Mouse (Mus musculus): ENCODE measurements at regions not wholly inside any gene's neighbourhood (a gene's known extent, or its start where the extent isn't known, plus 50 kb on each side); places are given as distances from the start of the nearest gene placed in this dataset.
"Not testable (repeated sequence)": the region's sequence is repeated elsewhere in the genome, so short reads cannot be mapped to it uniquely, and the experiment has no call there.

DNA sequence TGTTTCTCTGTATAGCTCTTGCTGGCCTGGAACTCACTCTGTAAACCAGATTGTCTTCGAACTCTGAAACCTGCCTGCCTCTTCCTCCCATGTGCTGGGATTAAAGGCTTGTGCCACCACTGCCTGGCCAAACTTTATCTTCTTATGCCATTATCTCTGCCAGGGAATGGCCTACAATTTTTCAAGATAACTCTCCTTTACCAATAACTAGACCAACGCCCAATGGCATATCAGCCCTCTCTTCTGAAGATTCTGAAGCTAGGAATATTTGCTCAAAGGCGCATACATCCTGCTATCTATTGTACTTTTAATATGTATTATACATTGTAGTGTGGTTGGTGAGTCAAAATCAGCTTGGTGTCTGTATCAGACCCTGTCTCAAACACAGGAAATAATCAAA is 235.4 kb upstream of the Cts3 start:
- 92% methylated on average over 3 of the region's 3 CpGs for WGBS
- not testable (repeated sequence) for H3K4me1 ChIP-seq (ENCODE audit: control insufficient read depth, insufficient read depth, low read length); H3K4me3 ChIP-seq (ENCODE audit: insufficient read depth, low read depth, low read length); H3K27ac ChIP-seq (ENCODE audit: insufficient read depth, low read depth, low read length)

DNA sequence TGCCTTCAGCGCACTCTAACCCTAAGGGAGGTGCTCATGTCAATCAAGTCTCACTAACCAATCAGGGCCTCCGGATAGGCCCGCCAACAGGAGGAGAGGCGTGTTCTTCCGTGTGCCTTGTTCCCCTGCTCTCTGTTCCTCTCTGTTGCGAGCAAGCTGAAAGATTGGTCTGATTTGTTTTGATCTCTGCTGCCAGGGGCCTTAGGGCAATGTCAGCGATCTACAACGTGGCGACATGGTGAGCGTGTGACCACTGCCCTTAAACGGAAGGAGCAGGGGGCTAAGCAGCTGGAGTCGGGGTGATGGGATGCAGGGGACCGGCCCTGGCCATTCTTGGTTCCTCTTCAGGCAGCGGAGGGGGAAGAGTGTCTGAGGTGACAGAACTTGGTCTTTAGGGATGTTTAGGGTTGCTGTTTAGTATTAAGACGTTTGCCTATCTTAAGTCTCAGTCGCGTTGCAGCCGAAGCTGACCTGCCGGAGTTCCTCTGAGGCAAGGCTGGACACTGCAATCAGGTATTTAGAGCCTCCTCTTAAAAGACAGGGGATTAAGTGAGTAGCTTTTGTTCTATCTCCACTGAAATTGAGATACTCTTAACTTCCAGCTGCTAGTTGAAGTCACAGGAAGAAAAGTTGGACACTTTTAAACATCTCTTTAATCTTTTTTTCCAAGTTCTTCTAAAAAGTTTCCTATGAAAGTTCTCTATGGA is 234.4 kb upstream of the Cts3 start:
- H3K4me1 ChIP-seq (ENCODE audit: control insufficient read depth, insufficient read depth, low read length); H3K27ac ChIP-seq (ENCODE audit: insufficient read depth, low read depth, low read length): not testable (repeated sequence)
- H3K4me3 ChIP-seq (ENCODE audit: insufficient read depth, low read depth, low read length) = peak overlapping the region; percentile 57
- 2% methylated on average over 19 of the region's 19 CpGs for WGBS

- 24% methylated on average over 5 of the region's 5 CpGs for WGBS
- H3K4me1 ChIP-seq (ENCODE audit: control insufficient read depth, insufficient read depth, low read length); H3K27ac ChIP-seq (ENCODE audit: insufficient read depth, low read depth, low read length): not testable (repeated sequence)
- peak overlapping the region; percentile 57 for H3K4me3 ChIP-seq (ENCODE audit: insufficient read depth, low read depth, low read length)
Observed at GRCm38 (mm10) chr13:61803763-61804162, 233.8 kb upstream of the Cts3 start.

- 89% methylated on average over 1 of the region's 1 CpGs for WGBS
- H3K4me3 ChIP-seq (ENCODE audit: insufficient read depth, low read depth, low read length); H3K4me1 ChIP-seq (ENCODE audit: control insufficient read depth, insufficient read depth, low read length); H3K27ac ChIP-seq (ENCODE audit: insufficient read depth, low read depth, low read length): not testable (repeated sequence)
Observed at GRCm38 (mm10) chr13:61763457-61763856, 193.5 kb upstream of the Cts3 start.

Measured in olfactory bulb, adult 2 months (tissue).